Mouse (Mus musculus) hindbrain, embryonic 16.5 days (tissue): ENCODE measurements around the gene Abcg5. TPM values are rescaled to one million over a fixed set of nuclear protein-coding genes. Genes with fewer than 3 reads are reported as not detected.

Source experiments
- ATAC-seq: fragments of 200-750 bp; cut with Nextera tagmentation; 2 replicates; pipeline ENCODE4 v1.8.0; 2017; ENCODE audit warnings: moderate TSS enrichment, moderate library complexity
- H3K27ac ChIP-seq: fragments of 300-500 bp; sonication (generic); 2 replicates; pipeline ENCODE4 v1.5.1; 2014; ENCODE audit warnings: low read depth, mild to moderate bottlenecking, control low read depth, low read length, moderate library complexity
- H3K27me3 ChIP-seq: fragments of 300-500 bp; sonication (generic); replicated peaks from 2 replicates; pipeline ENCODE4 v1.6.1; 2014; ENCODE audit warnings: low read length; ENCODE audit not compliant: control insufficient read depth, insufficient read depth
- H3K36me3 ChIP-seq: fragments of 300-500 bp; sonication (generic); 2 replicates; pipeline ENCODE4 v1.6.1; 2014; ENCODE audit warnings: mild to moderate bottlenecking, low read length, moderate library complexity, mixed read lengths; ENCODE audit not compliant: control insufficient read depth, insufficient read depth
- H3K4me1 ChIP-seq: fragments of 300-500 bp; sonication (generic); 2 replicates; pipeline ENCODE4 v1.6.1; 2014; ENCODE audit warnings: low read depth, low read length; ENCODE audit not compliant: control insufficient read depth, insufficient read depth
- H3K4me2 ChIP-seq: fragments of 300-500 bp; sonication (generic); 2 replicates; pipeline ENCODE4 v1.6.1; 2014; ENCODE audit warnings: mild to moderate bottlenecking, low read length, control low read depth, moderate library complexity
- H3K4me3 ChIP-seq: fragments of 300-500 bp; sonication (generic); 2 replicates; pipeline ENCODE4 v1.5.1; 2014; ENCODE audit warnings: mild to moderate bottlenecking, low read length, control low read depth, moderate library complexity
- H3K9ac ChIP-seq: fragments of 300-500 bp; sonication (generic); 2 replicates; pipeline ENCODE4 v1.6.1; 2014; ENCODE audit warnings: low read depth, mild to moderate bottlenecking, control low read depth, low read length, moderate library complexity
- H3K9me3 ChIP-seq: fragments of 300-500 bp; sonication (generic); 2 replicates; pipeline ENCODE4 v1.6.1; 2014; ENCODE audit warnings: mild to moderate bottlenecking, low read length, moderate library complexity; ENCODE audit not compliant: control insufficient read depth
- WGBS: fragments of 180-500 bp; shearing (Covaris S2); extraction: QIAGEN DNeasy Blood & Tissue Kit; methylation state at CpG from one replicate; pipeline ENCODE4 v1.1.7; 2014; 5-methylcytosine and 5-hydroxymethylcytosine counted together
- polyA plus RNA-seq: library from polyadenylated mRNA; unstranded; fragments of >200 nt; fragmentation: Nextera tagmentation; extraction: Ambion mirVana; gene quantifications from 2 replicates; pipeline ENCODE4 v1.2.1, GENCODE M21; 2015

The Abcg5 gene
- polyA plus RNA-seq, 1 experiment from 2014 or later: 1.8 TPM

- Histone ChIP-seq H3K36me3 (no peaks in the 10 kb centered on the region), H3K27ac (no peak overlapping the region; the same call in 1 of the 2 replicates), H3K4me3 (peak overlapping the region; percentile 69), H3K9me3 (no peaks in the 10 kb centered on the region), H3K4me2 (peak overlapping the region; percentile 58), H3K9ac (peak overlapping the region; percentile 77), H3K4me1 (peaks cover 6% of the 10 kb centered on the region), H3K27me3 (no peaks in the 10 kb centered on the region)
- peak; percentile 69 for ATAC-seq
- WGBS: 28% methylated on average over 9 of the region's 9 CpGs
Measured at GRCm38 (mm10) chr17:84626857-84627305, 55.9 kb downstream of the Abcg5 start.

- no peaks in the 10 kb centered on the region for H3K36me3 ChIP-seq
- no peaks in the 10 kb centered on the region for H3K9me3 ChIP-seq
- H3K4me1 ChIP-seq: peaks cover 6% of the 10 kb centered on the region
- ATAC-seq: peak; percentile 99
- H3K4me2 ChIP-seq: peak within 1 kb of the TSS; percentile 58
- H3K27me3 ChIP-seq: no peaks in the 10 kb centered on the region
- peak within 1 kb of the TSS; percentile 69 for H3K4me3 ChIP-seq
- peak within 1 kb of the TSS; percentile 76; the same call in 1 of the 2 replicates for H3K27ac ChIP-seq
- under 1% methylated on average over 23 of the region's 25 CpGs for WGBS
- H3K9ac ChIP-seq: peak within 1 kb of the TSS; percentile 77
Measured at GRCm38 (mm10) chr17:84626276-84626856, 56.4 kb downstream of the Abcg5 start, which contains the start of gene Dync2li1. Gene Dync2li1, plus strand, starts transcription at chr17:84626496.

- Histone ChIP-seq H3K4me1 (peaks cover 6% of the 10 kb centered on the region), H3K9ac (no peak overlapping the region), H3K9me3 (no peaks in the 10 kb centered on the region), H3K4me2 (no peak overlapping the region), H3K36me3 (no peaks in the 10 kb centered on the region), H3K27me3 (no peaks in the 10 kb centered on the region), H3K27ac (no peak overlapping the region), H3K4me3 (no peak overlapping the region)
- ATAC-seq: no peak
- WGBS: 75% methylated on average over 2 of the region's 2 CpGs
Measured at GRCm38 (mm10) chr17:84622873-84623272, 59.9 kb downstream of the Abcg5 start.

GRCm38 (mm10) chr17:84622028-84622427 lies 60.8 kb downstream of the Abcg5 start:
- WGBS: 82% methylated on average over 4 of the region's 4 CpGs
- Histone ChIP-seq H3K9ac (no peak overlapping the region), H3K27me3 (no peaks in the 10 kb centered on the region), H3K9me3 (no peaks in the 10 kb centered on the region), H3K4me1 (peaks cover 3% of the 10 kb centered on the region), H3K27ac (no peak overlapping the region), H3K4me3 (no peak overlapping the region), H3K36me3 (no peaks in the 10 kb centered on the region), H3K4me2 (no peak overlapping the region)
- no peak for ATAC-seq

- Histone ChIP-seq H3K36me3 (no peaks in the 10 kb centered on the region), H3K4me2 (no peak overlapping the region), H3K4me1 (no peaks in the 10 kb centered on the region), H3K9ac (no peak overlapping the region), H3K4me3 (no peak overlapping the region), H3K27ac (no peak overlapping the region), H3K27me3 (no peaks in the 10 kb centered on the region), H3K9me3 (no peaks in the 10 kb centered on the region)
- no peak for ATAC-seq
- WGBS: 82% methylated on average over 6 of the region's 6 CpGs
Measured at GRCm38 (mm10) chr17:84621209-84621608, 61.6 kb downstream of the Abcg5 start.

GRCm38 (mm10) chr17:84620610-84621009 lies 62.2 kb downstream of the Abcg5 start:
- no peak overlapping the region for H3K9ac ChIP-seq
- H3K27ac ChIP-seq: no peak overlapping the region
- H3K27me3 ChIP-seq: no peaks in the 10 kb centered on the region
- H3K4me2 ChIP-seq: no peak overlapping the region
- WGBS: 84% methylated on average over 6 of the region's 6 CpGs
- H3K9me3 ChIP-seq: no peaks in the 10 kb centered on the region
- no peak overlapping the region for H3K4me3 ChIP-seq
- no peak for ATAC-seq
- no peaks in the 10 kb centered on the region for H3K4me1 ChIP-seq
- H3K36me3 ChIP-seq: no peaks in the 10 kb centered on the region

GRCm38 (mm10) chr17:84620076-84620475 lies 62.7 kb downstream of the Abcg5 start:
- H3K27me3 ChIP-seq: no peaks in the 10 kb centered on the region
- no peak overlapping the region for H3K9ac ChIP-seq
- H3K4me3 ChIP-seq: no peak overlapping the region
- no peaks in the 10 kb centered on the region for H3K4me1 ChIP-seq
- H3K9me3 ChIP-seq: no peaks in the 10 kb centered on the region
- 77% methylated on average over 3 of the region's 3 CpGs for WGBS
- no peak for ATAC-seq
- no peaks in the 10 kb centered on the region for H3K36me3 ChIP-seq
- H3K27ac ChIP-seq: no peak overlapping the region
- H3K4me2 ChIP-seq: no peak overlapping the region

- H3K9ac ChIP-seq: no peak overlapping the region
- 86% methylated on average over 7 of the region's 7 CpGs for WGBS
- no peaks in the 10 kb centered on the region for H3K9me3 ChIP-seq
- no peaks in the 10 kb centered on the region for H3K36me3 ChIP-seq
- ATAC-seq: no peak
- no peak overlapping the region for H3K4me3 ChIP-seq
- no peaks in the 10 kb centered on the region for H3K27me3 ChIP-seq
- no peak overlapping the region for H3K27ac ChIP-seq
- H3K4me1 ChIP-seq: no peaks in the 10 kb centered on the region
- H3K4me2 ChIP-seq: no peak overlapping the region
Measured at GRCm38 (mm10) chr17:84619112-84619511, 63.7 kb downstream of the Abcg5 start.

GRCm38 (mm10) chr17:84617953-84618352 lies 64.9 kb downstream of the Abcg5 start:
- H3K4me1 ChIP-seq: no peaks in the 10 kb centered on the region
- no peak for ATAC-seq

More at GRCm38 (mm10) chr17:84617953-84618352, 64.9 kb downstream of the Abcg5 start:
- Histone ChIP-seq H3K4me2 (no peak overlapping the region), H3K4me3 (no peak overlapping the region), H3K9me3 (no peaks in the 10 kb centered on the region), H3K27ac (no peak overlapping the region), H3K9ac (no peak overlapping the region), H3K36me3 (no peaks in the 10 kb centered on the region), H3K27me3 (no peaks in the 10 kb centered on the region)
- WGBS: 94% methylated on average over 6 of the region's 6 CpGs
